9 mouse cellular contexts compared by ENCODE assay signal in the genomic region with DNA sequence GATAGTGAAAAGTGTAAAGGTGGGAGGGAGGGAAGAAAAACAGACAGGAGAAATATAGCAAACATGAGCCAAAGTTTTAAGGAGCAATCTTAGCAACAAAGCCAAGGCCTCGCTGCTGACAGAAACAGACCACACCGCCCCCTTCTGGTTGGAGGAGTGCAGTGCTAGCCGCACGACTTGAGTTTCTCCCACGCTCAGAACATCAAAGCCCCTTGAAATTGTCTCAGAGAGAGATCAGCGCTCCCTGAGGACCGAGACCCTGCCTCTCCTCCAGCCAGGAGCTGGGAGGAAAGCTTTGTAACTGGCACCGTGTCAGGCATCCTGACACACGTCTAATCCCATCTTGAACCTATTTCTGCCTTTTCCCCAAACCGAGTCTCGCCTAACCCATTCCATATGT.
DNase-seq lines count a peak whose midpoint lies in the region; ATAC-seq lines count a peak whose summit lies in the region.
"Had no signal": no experiment of that assay in that cellular context is flagged by ENCODE, and none has a peak within 500 bp of the region (broad histone marks: within the 10 kb centered on the region; RNA-seq: fewer than 3 reads in every experiment).

No protein-coding gene starts in this region.

- 15% methylated on average over 11 of the region's 11 CpGs for WGBS in liver, embryonic 12.5 days (ENCODE audit: insufficient replicate concordance)
- WGBS in embryonic facial prominence, embryonic 11.5 days, result 6% methylated on average over 11 of the region's 11 CpGs
- WGBS in neural tube, embryonic 11.5 days, result 11% methylated on average over 11 of the region's 11 CpGs

- no peak for ATAC-seq in liver, embryonic 12.5 days
- ATAC-seq in embryonic facial prominence, embryonic 11.5 days (replicated peaks; ENCODE audit: insufficient number of reproducible peaks, low FRiP score, low TSS enrichment, low read depth), result peak; percentile 75
- no peak for ATAC-seq in neural tube, embryonic 11.5 days (ENCODE audit: insufficient read depth, low FRiP score, low TSS enrichment)

- peak; percentile 59 for DNase-seq in liver
- peak; percentile 39 for DNase-seq in adrenal gland, adult 8-10 months
- peak; percentile 95 for DNase-seq in embryonic facial prominence, embryonic 11.5 days (ENCODE audit: low spot score)
- DNase-seq in heart, postnatal 14 days, result peak; percentile 74 to 84
- DNase-seq in left cerebral cortex, postnatal 25 days (ENCODE audit: low spot score in 2 of 2), result peak; percentile 72 to 73
- peak; percentile 80 for DNase-seq in neural tube, embryonic 11.5 days (ENCODE audit: low spot score)
- DNase-seq in thymus, postnatal 25 days, result peak; percentile 90

- H3K27ac ChIP-seq in liver, embryonic 12.5 days, result no peak overlapping the region
- 0 out of 2 replicates have a peak overlapping the region, but pooled peaks have one; percentile 5 for H3K27ac ChIP-seq in embryonic facial prominence, embryonic 11.5 days (replicated peaks; ENCODE audit: low read depth, low read length)
- H3K27ac ChIP-seq in neural tube, embryonic 11.5 days (ENCODE audit: low read depth, low read length), result no peak overlapping the region
- H3K27ac ChIP-seq: stomach, embryonic 15.5 days had no signal

- H3K36me3 ChIP-seq in liver, embryonic 12.5 days, result no peaks in the 10 kb centered on the region
- H3K36me3 ChIP-seq in embryonic facial prominence, embryonic 11.5 days (replicated peaks; ENCODE audit: control insufficient read depth, insufficient read depth, low read depth, low read length), result no peaks in the 10 kb centered on the region
- H3K36me3 ChIP-seq in neural tube, embryonic 11.5 days (ENCODE audit: control insufficient read depth, insufficient read depth, low read length), result no peaks in the 10 kb centered on the region
- H3K36me3 ChIP-seq: stomach, embryonic 15.5 days had no signal

- H3K4me2 ChIP-seq in liver, embryonic 12.5 days, result no peak overlapping the region
- no peak overlapping the region for H3K4me2 ChIP-seq in embryonic facial prominence, embryonic 11.5 days (ENCODE audit: low read depth, low read length)
- no peak overlapping the region for H3K4me2 ChIP-seq in neural tube, embryonic 11.5 days (ENCODE audit: low read depth)
- H3K4me2 ChIP-seq: stomach, embryonic 15.5 days had no signal

- intact Hi-C loops in heart, postnatal 14 days (cut with DNase I), result loop anchor here (2.0 to 5.0 kb wide), 4 partner anchors 326 to 803 kb away; a partner anchor contains a TSS
- intact Hi-C loops in left cerebral cortex, postnatal 25 days (cut with DNase I), result loop anchor here (5.0 to 10.0 kb wide), 4 partner anchors 141 to 803 kb away; no protein-coding TSS in a partner anchor

- no peak overlapping the region for H3K9ac ChIP-seq in liver, embryonic 12.5 days
- no peak overlapping the region for H3K9ac ChIP-seq in embryonic facial prominence, embryonic 11.5 days (replicated peaks; ENCODE audit: low read length)
- H3K9ac ChIP-seq in neural tube, embryonic 11.5 days (ENCODE audit: low read length), result no peak overlapping the region
- H3K9ac ChIP-seq: stomach, embryonic 15.5 days had no signal

- peaks cover 56% of the 10 kb centered on the region for H3K27me3 ChIP-seq in liver, embryonic 12.5 days (replicated peaks)
- H3K27me3 ChIP-seq in embryonic facial prominence, embryonic 11.5 days (ENCODE audit: control insufficient read depth, insufficient read depth, low read length), result no peaks in the 10 kb centered on the region
- H3K27me3 ChIP-seq in neural tube, embryonic 11.5 days (ENCODE audit: control insufficient read depth, insufficient read depth, low read length), result no peaks in the 10 kb centered on the region
- H3K27me3 ChIP-seq: stomach, embryonic 15.5 days had no signal

- peaks cover 5% of the 10 kb centered on the region for H3K4me1 ChIP-seq in liver, embryonic 12.5 days
- peaks cover 3% of the 10 kb centered on the region for H3K4me1 ChIP-seq in embryonic facial prominence, embryonic 11.5 days (ENCODE audit: control insufficient read depth, insufficient read depth, low read length)
- H3K4me1 ChIP-seq in neural tube, embryonic 11.5 days (ENCODE audit: control insufficient read depth, insufficient read depth, low read length), result peaks cover 7% of the 10 kb centered on the region; the same call in 1 of the 2 replicates

- no peak overlapping the region for H3K4me3 ChIP-seq in liver, embryonic 12.5 days
- H3K4me3 ChIP-seq in embryonic facial prominence, embryonic 11.5 days (ENCODE audit: low read depth, low read length), result no peak overlapping the region
- no peak overlapping the region for H3K4me3 ChIP-seq in neural tube, embryonic 11.5 days (ENCODE audit: low read depth, low read length)
- H3K4me3 ChIP-seq: stomach, embryonic 15.5 days had no signal

- no peaks in the 10 kb centered on the region for H3K9me3 ChIP-seq in liver, embryonic 12.5 days (replicated peaks)
- no peaks in the 10 kb centered on the region for H3K9me3 ChIP-seq in embryonic facial prominence, embryonic 11.5 days (replicated peaks; ENCODE audit: control insufficient read depth, low read length)
- H3K9me3 ChIP-seq in neural tube, embryonic 11.5 days (ENCODE audit: control insufficient read depth, low read length), result no peaks in the 10 kb centered on the region
- H3K9me3 ChIP-seq: stomach, embryonic 15.5 days had no signal

Comparison
In these comparisons a context has a peak if more than half of its experiments do, and no peak if none do; other contexts are left out.
1. DNase-seq: peak in every context shown above with its lines; median percentile 95 in embryonic facial prominence, embryonic 11.5 days; 90 in thymus, postnatal 25 days; 80 in neural tube, embryonic 11.5 days; 79 in heart, postnatal 14 days; 72 in left cerebral cortex, postnatal 25 days; 59 in liver; 39 in adrenal gland, adult 8-10 months.